Mouse (Mus musculus): Measurements from ENCODE around the gene P2rx6.

DNA sequence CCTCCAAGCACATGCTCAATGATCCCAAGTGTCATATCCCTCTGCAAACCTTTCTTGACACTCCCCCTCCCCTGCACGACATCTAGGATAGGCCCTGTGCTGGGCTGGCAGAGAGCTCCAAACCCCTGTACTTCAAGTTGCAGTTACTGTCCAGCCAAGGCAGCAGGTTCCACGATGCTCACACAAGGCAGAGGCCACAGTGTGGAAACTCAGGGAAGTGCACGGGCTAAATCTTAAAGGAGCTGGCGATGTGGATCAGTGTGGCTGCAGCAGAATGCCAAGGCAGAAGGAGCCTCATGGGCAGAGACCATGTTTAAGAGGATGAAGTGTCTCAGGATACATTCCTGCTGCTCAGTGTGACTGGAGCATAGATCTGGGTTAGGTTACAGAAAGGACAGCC, 4.5 kb downstream of the P2rx6 start:
- TF ChIP-seq CTCF (conservative IDR thresholded peaks at IDR 0.05 in 1 of 2, IDR thresholded peaks at IDR 0.05 in 1 of 2; ENCODE audit: low read depth in 2 of 2, low read length in 2 of 2) (peak in 1 of 2 experiments; percentile 36; a peak in 1 of 4 replicates), POLR2AphosphoS2 (IDR thresholded peaks at IDR 0.05; ENCODE audit: low read depth, low read length) (no peak), POLR2A (IDR thresholded peaks at IDR 0.05; ENCODE audit: low read depth, low read length) (no peak), RAD21 (IDR thresholded peaks at IDR 0.05; ENCODE audit: low read depth, low read length) (no peak), SIN3A (IDR thresholded peaks at IDR 0.05; ENCODE audit: low read length) (no peak), HCFC1 (IDR thresholded peaks at IDR 0.05; ENCODE audit: low read depth, low read length) (no peak), USF2 (conservative IDR thresholded peaks at IDR 0.05; ENCODE audit: low read depth, low read length) (no peak), CHD1 (IDR thresholded peaks at IDR 0.05; ENCODE audit: low read depth, low read length) (no peak)
